Mouse (Mus musculus): ENCODE data around the gene Srsf7. TPM values are rescaled to one million over a fixed set of nuclear protein-coding genes. Genes with fewer than 3 reads are reported as not detected.
"Not testable (repeated sequence)": the region's sequence is repeated elsewhere in the genome, so short reads cannot be mapped to it uniquely, and the experiment has no call there.

Srsf7 gene
- total RNA-seq, 2 experiments from 2014 or later = 99.9 to 110 TPM

DNA sequence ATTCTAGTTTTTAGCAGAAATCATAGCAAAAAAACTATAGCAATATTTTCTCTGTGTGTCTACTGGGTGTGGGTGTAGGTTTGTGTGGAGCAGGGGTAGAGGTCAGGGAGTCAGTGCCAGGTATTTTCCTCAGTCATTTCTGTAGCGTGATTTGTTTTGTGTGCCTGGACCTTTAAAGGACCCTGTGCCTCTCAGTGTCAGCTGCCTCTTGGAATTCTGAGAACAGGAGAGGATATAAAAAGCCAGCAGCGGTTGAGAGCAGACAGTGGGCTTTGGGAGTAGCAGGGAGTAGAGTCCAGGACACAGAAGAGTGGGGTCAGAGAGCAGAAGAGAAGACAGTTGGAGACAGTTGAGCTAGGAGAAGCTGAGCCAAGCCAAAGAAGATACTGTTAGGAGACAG lies 13.0 kb upstream of the Srsf7 start:
- intact Hi-C loops (cut with DNase I) = no loop called here
- DNase-seq (ENCODE audit: low spot score in 2 of 2) = no peak

- intact Hi-C loops (cut with DNase I); DNase-seq (ENCODE audit: low spot score in 2 of 2): not testable (repeated sequence)
Observed at GRCm38 (mm10) chr17:80213998-80214397, 6.9 kb upstream of the Srsf7 start.

DNA sequence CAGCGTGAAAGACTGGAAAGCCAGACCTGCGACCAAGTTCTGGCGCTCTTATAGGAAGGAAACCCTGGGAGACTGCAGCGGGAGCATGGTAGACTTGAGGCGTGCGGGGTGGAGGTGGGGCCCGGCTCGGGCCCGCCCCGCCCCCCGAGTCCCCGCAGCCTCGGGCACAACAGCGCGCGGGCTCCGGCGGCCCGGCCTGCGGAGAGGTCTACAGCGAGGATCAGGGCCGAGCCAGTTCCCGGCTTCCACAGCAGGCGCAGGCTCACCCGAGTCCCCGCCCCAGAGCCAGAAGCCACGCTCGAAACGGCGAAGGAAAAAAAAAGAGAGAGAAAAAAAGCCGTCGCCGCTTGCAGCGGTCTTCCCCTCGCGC lies 821 bp downstream of the Srsf7 start:
- DNase-seq (ENCODE audit: low spot score in 2 of 2) = no peak
- intact Hi-C loops (cut with DNase I) = loop anchor here (2.0 kb wide), 1 partner anchor 19 kb away; the partner anchor contains the start of gene Gemin6

DNA sequence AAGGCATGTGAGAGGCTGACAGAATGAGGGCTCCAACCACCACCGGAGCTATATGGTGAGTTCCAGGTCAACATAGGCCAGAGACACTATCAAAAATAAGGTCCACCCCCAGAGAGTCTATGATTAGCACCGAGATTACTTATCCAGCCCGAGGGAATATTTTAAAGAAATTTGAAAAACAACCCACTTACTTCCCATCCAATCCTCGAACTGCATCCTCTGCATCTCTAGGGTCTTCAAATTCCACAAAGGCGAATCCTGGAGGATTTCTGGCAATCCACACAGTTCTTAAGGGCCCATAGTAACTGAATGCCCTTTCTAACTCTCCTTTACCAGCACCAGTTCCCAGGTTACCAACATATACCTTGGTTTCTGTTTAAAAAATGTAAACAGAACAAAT lies 1.4 kb downstream of the Srsf7 start:
- no peak for DNase-seq (ENCODE audit: low spot score in 2 of 2)
- intact Hi-C loops (cut with DNase I) = loop anchor here (2.0 kb wide), 1 partner anchor 19 kb away; the partner anchor contains the start of gene Gemin6

GRCm38 (mm10) chr17:80199160-80199778 lies 7.8 kb downstream of the Srsf7 start:
- intact Hi-C loops (cut with DNase I) = loop anchor here (5.0 kb wide), 1 partner anchor 337 kb away; no protein-coding TSS in a partner anchor
- DNase-seq (ENCODE audit: low spot score in 2 of 2) = no peak

DNA sequence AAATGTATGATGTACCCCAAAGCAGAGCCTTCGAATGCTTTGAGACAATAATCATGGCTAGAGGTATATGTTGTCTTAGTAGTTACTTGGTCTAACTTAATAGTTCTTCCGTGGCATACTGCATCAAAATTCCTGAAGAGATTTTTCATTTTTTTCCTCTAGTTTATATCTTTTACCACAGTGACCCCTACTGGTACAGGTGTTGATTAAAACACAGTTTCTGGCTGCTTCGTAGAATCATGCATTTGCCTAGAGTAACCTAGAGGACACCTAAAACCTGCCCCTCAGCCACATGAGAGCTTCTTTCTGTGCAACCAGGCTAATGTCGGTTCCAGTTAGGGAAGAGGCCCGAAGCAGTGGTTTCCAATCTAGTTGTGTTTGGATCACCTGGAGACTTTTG lies 14.0 kb downstream of the Srsf7 start:
- DNase-seq (ENCODE audit: low spot score in 2 of 2) = peak; percentile 30 to 51
- intact Hi-C loops (cut with DNase I) = no loop called here

- DNase-seq (ENCODE audit: low spot score in 2 of 2) = no peak
- intact Hi-C loops (cut with DNase I) = loop anchor here (5.0 kb wide), 1 partner anchor 166 kb away; no protein-coding TSS in a partner anchor
Observed at GRCm38 (mm10) chr17:80183615-80184014, 23.5 kb downstream of the Srsf7 start.

DNA sequence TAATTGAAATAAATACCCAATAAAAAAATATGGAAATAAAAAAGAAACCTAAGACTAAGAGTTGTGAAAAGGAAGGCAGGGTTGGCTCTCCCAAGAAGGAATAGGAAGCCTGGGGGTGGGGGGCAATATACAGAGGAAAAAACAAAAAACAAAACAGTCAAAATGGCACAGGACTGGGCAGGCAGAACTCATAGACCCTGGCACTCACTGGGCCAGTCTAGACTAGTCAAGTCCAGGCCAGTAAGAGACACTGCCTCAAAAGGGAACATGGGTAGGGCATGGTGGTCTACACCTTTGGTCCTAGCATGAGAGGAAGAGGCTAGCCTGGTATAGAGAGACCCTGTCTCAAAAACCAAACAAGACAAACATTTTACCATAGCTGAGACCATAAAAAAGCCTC lies 26.6 kb downstream of the Srsf7 start:
- intact Hi-C loops (cut with DNase I) = loop anchor here (1.0 to 5.0 kb wide), 2 partner anchors 132 to 163 kb away; no protein-coding TSS in a partner anchor
- no peak for DNase-seq (ENCODE audit: low spot score in 2 of 2)

DNA sequence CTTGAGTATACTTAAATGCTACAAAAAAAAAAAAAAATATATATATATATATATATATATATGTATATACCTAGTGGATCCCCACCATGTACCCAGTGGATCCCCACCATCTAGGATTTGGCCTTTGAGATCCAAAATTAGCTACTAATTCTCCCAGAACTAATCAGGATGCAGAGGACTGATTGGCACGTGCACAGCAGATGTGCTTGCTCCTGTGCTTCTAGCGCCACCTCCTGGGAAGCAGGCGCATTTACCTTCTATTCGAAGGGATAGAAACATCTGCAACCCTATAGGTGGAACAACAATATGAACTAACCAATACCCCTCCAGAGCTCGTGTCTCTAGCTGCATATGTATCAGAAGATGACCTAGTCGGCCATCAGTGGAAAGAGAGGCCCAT lies 27.1 kb downstream of the Srsf7 start:
- intact Hi-C loops (cut with DNase I) = loop anchor here (1.0 to 5.0 kb wide), 2 partner anchors 132 to 163 kb away; no protein-coding TSS in a partner anchor
- DNase-seq (ENCODE audit: low spot score in 2 of 2) = peak; percentile 81 to 82

DNA sequence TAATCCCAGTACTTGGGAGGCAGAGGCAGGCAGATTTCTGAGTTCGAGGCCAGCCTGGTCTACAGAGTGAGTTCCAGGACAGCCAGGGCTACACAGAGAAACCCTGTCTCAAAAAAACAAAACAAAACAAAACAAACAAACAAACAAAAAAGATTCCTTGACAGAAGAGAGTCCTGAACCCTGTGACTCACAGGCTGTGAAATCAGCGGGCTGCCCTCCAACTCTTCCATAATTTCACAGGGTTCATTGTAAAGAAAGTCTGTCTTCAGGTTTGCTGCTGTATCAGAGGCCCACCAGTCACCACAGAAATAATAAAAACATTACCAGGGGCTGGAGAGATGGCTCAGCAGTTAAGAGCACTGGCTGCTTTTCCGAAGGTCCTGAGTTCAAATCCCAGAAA lies 28.3 kb downstream of the Srsf7 start:
- intact Hi-C loops (cut with DNase I); DNase-seq (ENCODE audit: low spot score in 2 of 2): not testable (repeated sequence)

DNA sequence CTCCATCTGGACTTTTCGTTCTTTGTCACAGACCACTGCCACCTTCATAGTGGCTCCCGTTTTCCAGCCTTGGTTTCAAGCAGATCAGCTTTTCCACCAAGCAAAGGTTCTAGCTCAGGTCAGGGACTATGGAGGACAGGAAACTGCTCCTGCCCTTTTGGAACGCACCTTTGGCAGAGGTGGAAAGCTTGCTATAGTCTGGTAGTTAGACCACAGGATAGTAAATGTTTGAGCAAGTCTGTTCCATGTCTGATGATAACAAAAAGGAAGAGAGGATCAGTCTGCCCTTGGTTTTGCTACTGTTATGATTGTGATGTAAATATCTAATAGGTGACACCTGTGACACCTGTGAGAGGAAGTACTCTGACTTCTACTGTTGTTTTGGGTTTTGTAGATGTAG lies 31.1 kb downstream of the Srsf7 start:
- no peak for DNase-seq (ENCODE audit: low spot score in 2 of 2)
- intact Hi-C loops (cut with DNase I) = no loop called here

- intact Hi-C loops (cut with DNase I) = no loop called here
- DNase-seq (ENCODE audit: low spot score in 2 of 2) = no peak
Observed at GRCm38 (mm10) chr17:80175386-80175739, 31.7 kb downstream of the Srsf7 start.

- intact Hi-C loops (cut with DNase I) = no loop called here
- no peak for DNase-seq (ENCODE audit: low spot score in 2 of 2)
Observed at GRCm38 (mm10) chr17:80174699-80175385, 32.3 kb downstream of the Srsf7 start.

GRCm38 (mm10) chr17:80174146-80174545 lies 33.0 kb downstream of the Srsf7 start:
- intact Hi-C loops (cut with DNase I) = no loop called here
- DNase-seq (ENCODE audit: low spot score in 2 of 2) = no peak

GRCm38 (mm10) chr17:80173708-80174107 lies 33.4 kb downstream of the Srsf7 start:
- intact Hi-C loops (cut with DNase I) = no loop called here
- no peak for DNase-seq (ENCODE audit: low spot score in 2 of 2)

GRCm38 (mm10) chr17:80172761-80173160 lies 34.3 kb downstream of the Srsf7 start:
- intact Hi-C loops (cut with DNase I) = no loop called here
- no peak for DNase-seq (ENCODE audit: low spot score in 2 of 2)

GRCm38 (mm10) chr17:80171948-80172347 lies 35.2 kb downstream of the Srsf7 start:
- DNase-seq (ENCODE audit: low spot score in 2 of 2) = no peak
- intact Hi-C loops (cut with DNase I) = no loop called here

GRCm38 (mm10) chr17:80170951-80171350 lies 36.2 kb downstream of the Srsf7 start:
- intact Hi-C loops (cut with DNase I) = no loop called here
- no peak for DNase-seq (ENCODE audit: low spot score in 2 of 2)

- no peak for DNase-seq (ENCODE audit: low spot score in 2 of 2)
- intact Hi-C loops (cut with DNase I) = loop anchor here (5.0 kb wide), 1 partner anchor 107 kb away; the partner anchor contains the start of gene Hnrnpll
Observed at GRCm38 (mm10) chr17:80169792-80170191, 37.3 kb downstream of the Srsf7 start.

GRCm38 (mm10) chr17:80168425-80169182 lies 38.5 kb downstream of the Srsf7 start:
- peak; percentile 76 to 91 for DNase-seq (ENCODE audit: low spot score in 2 of 2)
- intact Hi-C loops (cut with DNase I) = loop anchor here (5.0 kb wide), 1 partner anchor 106 kb away; the partner anchor contains the start of gene Hnrnpll

Data from left cerebral cortex, postnatal 14 days (tissue).